Mouse (Mus musculus): ENCODE measurements around the gene Pcbp3.
A peak's percentile ranks its signal among the peaks of the same experiment; 100 is the strongest.
"Not testable (repeated sequence)": the region's sequence is repeated elsewhere in the genome, so short reads cannot be mapped to it uniquely, and the experiment has no call there.

Pcbp3 gene

DNA sequence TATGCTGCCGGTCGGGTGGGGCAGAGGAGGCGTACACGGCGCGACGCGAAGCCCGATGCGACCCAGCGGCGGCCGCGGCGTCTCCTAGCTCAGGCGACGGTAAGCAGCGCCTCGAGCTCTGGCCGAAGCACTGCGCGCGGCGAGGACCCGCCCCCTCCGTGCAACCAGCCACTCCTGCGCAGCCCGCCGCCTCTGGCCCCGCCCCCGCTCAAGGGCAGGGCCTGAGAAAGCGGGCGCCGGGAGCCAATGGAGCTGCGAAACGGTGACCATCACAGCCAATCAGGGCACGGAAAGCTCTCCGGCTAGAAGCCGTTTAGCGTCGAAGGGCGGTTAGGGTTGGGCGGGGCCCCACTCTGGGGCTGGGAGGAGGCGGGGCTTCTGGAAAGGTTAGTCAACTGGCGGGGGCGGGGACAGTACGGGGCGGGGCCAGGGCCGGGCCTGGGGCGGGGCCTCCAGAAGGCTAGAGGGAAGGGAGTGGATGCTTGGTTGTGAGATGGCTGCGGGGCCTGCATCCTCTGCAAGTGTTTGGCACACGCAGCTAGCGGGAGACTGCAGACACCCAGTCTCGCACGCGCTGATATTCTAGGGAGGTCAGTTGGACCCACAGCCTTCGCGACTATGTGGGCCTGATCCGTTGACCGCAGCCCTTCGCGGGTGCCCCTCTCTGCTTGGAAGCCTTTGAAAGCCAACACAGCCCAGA is at the start of gene Pcbp3:
TSS of gene Pcbp3 (minus strand) at position 98 of the 700 bp plus-strand sequence.
- peak; percentile 98 to 99 for DNase-seq

DNA sequence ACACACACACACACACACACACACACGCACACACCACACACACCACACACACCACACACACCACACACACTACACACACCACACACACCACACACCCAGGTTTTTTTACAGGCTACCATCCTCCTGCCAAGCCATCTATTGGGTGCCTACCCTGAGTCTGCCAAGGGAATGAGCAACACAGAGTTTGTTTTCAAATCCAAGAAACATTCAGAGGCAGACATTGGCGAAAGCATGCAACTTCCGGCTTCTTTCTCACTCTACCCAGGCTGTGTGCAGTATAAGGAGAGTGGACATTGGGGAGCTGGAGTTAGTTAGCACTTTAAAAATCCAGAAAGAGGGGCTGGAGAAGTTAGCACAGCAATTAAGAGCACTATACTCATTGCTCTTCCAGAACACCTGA is 47.0 kb upstream of the Pcbp3 start:
- no peak for DNase-seq

DNA sequence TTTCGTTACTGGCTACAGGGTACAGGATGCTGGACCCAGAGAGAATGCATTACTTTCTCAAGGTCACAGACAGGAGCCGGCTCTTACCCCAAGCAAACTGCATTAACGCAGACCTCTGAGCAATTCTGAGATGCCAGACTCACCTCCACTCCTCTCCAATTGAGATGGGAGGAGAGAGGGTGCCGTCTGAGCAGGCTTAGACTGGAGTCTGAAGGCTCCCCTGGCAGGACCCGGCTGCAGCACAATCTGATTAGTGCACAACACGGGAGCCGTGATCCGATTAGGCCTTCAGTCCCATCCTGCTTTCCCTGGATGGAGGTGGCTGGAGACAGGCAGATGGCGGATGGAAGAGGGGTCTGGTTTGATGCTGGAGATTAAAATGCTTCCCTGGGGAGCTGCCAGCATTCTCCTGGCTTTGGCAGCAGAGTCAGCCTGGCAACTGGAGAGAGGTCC is 46.4 kb upstream of the Pcbp3 start:
- peak; percentile 65 to 72 for DNase-seq

DNA sequence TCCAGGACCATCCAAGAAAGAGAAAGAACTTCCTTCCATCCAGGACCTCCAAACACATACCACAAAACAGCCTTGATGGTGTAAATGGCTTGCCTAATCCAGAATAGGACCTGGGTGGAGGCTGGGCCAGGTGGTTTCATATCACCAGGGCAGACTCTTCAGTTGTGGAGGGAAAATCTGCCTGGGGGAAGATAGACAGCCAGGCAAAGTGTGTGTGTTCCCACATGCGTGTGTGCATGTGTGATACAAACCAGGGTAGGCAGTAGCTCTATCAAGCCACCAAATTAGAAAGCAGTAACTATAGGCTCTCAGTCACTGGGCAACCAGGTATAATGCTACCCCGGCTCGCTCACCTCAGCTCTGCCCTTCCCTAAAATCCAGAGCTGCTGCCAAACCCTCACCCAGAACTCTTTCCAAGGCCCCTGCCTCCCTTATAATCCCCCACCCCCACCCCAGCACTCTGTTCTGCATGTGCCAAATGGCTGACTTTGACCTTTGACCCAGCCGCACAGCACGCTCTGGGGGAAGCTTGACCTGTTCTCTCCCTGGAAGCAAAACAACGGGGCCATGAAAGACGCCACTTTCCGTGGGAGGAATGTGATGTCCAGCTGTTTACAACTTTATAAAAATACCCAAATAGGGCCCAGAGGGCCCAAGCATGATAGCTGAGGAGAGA is 45.9 kb upstream of the Pcbp3 start:
- peak; percentile 69 to 70 for DNase-seq

DNA sequence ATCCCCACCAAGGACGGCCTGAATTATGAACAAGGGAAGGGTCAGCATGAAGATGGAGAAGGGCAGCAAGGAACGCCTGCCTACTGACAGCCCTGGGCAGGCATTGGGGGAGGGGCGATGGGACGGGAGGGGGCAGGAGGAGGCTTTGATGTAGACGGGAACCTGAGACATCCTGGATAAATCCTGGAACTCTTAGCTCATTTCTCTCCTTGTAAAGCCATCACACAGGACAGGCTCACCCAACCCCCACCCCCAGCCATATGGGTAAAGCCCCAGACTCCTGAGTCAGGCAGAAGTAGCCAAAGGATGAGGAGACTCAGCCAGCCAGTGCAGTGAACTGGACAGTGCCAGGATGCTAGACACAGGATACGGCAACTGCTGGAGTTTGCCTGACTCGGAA is 43.2 kb upstream of the Pcbp3 start:
- DNase-seq = no peak

DNA sequence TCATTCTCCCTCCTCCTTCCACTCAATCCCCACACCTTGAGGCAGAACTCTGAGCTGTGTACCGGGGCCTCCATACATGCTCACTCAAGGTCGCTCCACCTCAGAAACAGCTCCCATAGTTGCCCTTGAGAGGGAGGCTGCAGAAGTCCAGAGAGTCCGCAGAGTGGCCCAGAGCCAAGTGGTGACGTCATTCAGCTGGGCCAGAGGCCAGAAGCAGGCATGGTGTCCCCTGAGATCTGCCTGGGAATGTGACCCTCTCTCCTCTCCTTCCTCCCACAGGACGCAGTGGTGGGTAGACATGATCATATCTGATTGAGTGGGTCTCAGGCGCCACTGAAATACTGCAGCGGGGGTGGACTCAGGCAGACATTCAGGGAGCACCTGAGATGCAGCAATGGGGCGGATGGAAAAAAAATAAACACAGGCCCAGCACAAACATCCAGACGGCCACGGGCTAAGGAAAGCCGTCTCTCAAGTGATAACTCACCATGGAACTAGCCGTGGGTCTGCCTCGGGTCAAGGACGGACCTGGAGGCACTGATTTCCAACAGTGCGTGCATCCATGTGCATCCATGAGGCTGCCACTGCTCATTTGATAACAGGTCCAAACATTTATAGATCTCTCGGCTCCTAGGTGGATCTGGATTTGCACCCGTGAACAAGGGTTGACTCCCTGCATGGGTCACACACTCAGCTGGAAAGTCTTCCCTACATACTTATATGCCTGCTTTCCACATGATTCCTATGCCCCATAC is 36.2 kb upstream of the Pcbp3 start:
- peak; percentile 89 to 92 for DNase-seq

DNA sequence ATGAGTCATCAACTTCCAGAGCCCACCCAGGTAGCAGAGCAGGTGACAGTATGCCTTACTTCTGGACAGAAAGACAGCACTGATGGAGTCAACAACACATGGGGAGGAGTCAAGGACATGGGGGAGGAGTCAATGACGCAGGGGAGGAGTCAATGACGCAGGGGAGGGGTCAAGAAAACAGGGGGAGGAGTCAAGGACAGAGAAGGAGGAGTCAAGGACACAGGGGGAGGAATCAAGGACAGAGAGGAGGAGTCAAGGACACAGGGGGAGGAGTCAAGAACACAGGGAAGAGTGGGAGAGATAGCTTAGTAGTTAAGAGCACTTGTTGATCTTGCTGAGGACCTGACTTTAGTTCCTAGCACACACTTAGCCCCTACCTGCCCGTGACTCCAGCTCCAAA is 30.8 kb upstream of the Pcbp3 start:
- no peak for DNase-seq

DNA sequence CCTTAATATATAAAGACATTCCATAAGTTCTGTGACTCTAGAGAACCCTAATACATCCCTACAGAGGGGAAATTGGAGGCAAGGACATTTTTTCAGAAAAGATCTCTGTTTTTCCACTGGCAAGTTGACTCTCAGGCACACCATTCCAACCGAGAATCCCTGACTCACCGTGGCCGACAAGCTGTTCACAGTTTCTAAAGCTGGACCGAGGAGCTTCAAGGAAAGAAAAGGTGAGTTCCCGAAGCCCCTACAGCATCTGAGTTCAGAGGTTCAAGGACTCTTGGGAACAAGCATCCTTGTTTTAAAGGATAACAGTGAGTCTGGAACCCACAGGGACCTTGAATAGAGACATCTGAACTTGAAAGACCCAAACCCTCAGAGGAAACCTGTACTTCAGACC is 26.9 kb upstream of the Pcbp3 start:
- DNase-seq = no peak

DNA sequence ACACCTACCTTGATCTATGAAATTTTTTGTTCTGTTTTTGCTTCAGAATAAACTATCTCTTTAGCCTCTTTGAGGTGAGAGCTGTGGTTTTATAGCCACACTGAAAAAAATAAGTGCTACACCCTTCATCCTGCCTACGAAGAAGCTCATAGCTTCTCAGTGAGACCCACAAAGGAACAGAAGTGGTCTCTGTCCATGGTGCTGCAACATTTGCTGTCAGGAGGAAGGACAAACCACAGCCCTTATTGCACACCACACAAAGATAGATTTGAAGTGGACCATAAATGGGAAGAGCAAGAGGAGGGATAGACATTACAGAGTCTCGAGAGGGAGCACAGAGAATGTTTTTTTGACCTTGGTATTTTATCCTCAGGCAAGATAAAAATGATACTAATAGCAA is 16.4 kb upstream of the Pcbp3 start:
- DNase-seq = no peak

DNA sequence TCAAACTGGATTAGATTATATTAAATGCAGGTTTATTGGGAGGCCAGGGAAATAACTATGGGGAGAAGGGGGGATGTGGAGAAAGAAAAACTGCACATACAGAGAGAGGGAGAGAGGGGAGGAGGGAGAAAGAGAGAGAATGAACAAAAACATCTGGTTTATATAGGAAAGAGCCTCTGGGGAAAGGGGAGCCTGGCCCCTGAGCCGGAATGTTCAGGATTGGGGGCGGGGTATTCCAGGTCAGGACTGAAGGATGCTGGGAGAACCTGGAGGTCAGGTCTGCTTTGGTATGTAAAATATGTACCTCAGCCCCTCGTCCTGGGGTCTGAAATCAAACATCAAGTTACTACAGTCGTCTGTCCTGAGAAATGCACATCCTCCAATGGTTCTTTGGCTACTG is 15.0 kb upstream of the Pcbp3 start:
- DNase-seq = no peak

DNA sequence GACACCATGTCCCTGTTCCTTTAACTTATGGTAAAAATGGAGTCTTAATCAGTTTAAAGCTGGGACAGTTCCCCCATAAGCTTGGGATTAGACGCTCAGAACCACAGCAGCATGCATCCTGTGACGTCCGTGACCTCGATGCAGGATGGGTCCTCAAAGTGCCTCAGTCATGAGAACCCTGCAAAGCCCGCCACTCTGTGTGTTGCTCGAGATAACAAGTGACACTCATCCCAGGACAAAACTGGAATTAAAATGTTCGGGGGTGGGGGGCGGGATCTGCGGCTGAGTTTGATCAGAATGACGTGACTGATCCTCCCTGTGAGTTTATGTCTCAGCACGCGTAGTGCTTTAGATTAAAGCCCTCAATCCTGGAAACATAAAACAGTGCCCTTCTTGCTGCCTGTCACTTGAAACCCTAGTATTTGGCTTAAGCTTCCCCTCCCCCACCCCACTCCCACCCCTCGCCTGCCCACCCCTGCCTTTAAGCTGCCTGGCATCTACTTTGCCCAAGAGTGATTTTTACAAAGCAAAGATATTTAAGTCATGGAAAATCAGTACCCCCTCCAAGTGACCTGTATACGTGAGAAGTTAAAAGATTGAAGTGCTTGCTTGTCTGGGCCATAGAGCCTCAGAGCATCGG is 12.2 kb upstream of the Pcbp3 start:
- DNase-seq = no peak

DNA sequence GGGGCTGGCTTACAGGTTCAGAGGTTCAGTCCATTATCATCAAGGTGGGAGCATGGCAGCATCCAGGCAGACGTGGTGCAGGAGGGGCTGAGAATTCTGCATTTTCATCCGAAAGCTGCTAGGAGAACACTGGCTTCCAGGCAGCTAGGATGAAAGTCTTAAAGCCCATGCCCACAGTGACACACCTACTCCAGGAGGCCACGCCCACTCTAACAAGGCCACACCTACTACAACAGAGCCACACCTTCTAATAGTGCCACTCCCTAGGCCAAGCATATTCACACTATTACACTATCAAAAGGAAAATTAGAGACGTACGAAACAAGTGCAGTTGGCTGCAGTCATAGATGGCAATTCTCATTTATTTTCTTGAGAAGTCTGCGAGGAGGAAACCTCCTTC is 10.6 kb upstream of the Pcbp3 start:
- not testable (repeated sequence) for DNase-seq

DNA sequence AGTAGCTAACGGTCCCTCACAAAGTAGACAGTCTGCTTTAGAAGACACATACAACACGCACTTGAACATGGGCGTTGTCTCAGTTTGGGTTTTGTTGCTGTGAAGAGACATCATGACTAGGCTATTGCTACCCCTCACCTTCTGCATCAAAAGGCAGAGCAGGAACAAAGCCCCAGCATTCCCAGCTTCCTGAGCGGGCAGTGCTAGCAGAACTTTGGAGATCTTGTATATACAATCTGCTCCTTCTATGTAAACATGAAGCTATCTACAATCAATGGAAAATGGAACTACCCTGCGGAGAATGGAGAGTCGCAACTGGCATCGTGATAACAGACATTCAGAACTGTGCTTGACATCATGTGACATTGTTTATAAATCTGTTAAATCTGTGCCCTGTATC is 9.3 kb upstream of the Pcbp3 start:
- DNase-seq = no peak

DNA sequence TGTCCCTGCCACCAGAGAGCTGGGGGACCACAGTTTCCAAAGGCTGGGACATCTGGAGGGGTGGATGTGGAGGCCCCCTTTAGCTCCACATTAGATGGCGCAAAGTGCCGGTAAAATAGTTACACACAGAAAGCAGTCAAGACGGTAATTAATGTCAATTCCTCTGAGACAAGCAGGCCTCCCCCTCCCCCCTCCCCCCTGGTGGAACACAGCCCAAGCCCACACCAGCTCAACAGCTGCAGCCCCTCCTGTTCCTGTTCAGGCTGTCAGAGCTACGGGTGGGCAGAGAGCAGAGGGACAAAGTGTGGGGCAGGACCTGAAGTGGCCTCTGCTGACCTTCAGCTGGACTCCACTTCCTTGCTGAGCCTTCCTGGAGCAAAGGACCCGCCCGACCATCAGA is 2.7 kb upstream of the Pcbp3 start:
- no peak for DNase-seq

DNA sequence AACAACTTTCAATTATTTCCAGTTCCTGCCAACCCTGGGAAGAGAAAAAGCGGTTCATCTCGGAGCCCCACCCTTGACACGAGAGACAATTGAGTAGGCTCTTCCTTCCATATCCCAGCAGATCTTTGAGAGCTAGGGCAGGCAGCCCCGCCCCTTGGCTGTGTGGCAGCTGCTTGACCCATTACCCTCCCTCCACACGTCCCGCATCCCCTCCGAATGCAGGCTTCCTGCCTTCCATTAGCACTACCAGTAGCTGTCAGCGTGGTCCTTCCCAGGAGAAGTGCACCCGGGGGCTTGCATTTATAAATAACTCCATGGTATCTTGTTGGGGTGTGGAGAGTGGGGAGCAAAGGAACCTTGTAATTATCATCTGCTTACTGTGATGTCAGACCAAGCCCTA is 2.3 kb upstream of the Pcbp3 start:
- peak; percentile 23 for DNase-seq

DNA sequence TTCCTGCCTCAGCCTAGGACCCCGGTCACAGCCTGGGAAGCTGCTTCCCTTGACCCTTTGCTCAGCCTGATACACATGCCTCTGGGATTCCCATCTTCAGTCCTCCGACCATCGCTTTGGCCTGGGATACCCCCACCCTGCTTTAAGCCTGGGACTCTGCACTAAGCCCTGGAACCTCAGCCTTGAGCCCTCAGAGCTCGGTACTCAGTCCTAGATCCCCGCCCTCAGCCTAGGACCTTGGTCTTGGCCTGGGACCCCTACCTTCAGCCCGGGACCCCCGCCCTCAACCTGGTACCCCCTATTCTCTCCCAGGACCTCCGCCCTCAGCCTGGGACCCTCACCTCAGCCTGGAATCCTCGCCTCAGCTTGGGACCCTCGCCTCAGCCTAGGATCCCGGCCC is 531 bp downstream of the Pcbp3 start:
- no peak for DNase-seq

DNA sequence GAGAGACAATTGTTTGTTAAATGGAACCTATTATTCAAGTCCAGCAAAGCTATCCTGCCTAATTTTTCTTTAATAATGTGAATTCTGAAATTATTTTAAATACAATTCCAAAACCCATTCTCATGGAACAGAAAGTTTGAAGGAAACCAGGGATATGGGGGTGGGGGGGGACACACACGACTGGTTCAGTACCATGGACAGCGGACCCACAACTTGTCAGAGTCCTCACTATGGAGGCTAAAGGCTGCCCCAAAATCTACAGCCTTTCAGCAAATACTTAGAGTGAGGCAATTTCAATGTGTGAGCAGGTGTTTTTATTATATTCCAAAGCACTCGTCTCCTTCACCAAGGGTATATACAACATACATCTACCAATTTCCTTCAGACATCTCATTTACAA is 3.5 kb downstream of the Pcbp3 start:
- DNase-seq = no peak

DNA sequence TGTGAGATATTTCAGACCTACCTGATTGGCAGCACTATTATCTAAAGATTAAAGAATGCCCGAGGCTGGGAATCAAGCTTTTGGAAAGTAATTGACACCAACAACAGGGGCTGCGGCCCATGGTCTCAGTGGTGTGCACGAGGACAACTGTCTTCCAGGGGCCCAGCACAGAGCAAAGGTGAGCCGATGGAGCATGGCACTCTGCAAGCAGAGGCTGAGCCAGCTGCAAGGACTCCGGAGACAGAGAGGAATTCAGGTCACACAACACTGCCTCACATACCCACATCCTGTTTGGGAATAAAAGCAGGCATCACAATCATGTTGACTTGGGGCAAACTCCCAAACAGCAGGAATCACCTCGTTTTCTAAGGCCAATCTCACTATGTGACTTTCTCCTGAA is 5.5 kb downstream of the Pcbp3 start:
- DNase-seq = no peak

DNA sequence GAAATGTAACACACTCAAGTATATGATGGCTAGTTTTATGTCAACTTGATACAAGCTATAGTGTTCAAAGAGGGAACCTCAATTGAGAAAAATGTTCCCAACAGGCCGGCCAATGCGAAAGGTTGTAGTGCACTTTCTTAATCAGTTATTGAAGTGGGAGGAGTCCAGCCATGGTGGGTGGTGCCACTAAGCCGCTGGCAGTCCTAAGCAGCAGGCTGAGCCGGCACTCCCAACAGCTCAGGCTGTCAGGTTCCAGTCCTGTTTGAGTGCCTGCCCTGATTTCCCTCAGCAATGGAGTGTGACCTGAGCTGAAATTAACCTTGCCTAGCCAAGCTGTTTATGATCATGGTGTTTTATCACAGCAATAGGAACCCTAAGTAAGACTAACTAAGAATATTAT is 20.6 kb downstream of the Pcbp3 start:
- peak; percentile 50 to 71 for DNase-seq

DNA sequence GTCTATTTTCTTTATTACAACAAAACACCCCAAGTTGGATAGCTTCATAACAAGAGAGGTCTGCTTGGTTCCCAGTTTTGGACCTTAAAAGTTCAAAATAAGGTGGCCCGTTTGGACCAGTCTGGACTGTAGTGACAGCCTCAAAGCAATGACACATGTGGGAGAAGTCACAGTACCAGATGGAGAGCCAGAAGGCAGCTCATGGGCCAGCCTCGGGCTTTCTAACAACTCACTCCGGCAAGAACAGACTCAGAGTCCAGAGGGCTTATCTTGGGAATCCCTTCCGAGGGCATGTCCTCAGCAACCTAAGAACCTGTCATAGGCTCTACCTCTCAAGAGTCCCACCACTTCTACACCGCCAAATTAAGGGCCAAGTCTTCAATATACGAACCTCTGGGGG is 24.9 kb downstream of the Pcbp3 start:
- no peak for DNase-seq

DNA sequence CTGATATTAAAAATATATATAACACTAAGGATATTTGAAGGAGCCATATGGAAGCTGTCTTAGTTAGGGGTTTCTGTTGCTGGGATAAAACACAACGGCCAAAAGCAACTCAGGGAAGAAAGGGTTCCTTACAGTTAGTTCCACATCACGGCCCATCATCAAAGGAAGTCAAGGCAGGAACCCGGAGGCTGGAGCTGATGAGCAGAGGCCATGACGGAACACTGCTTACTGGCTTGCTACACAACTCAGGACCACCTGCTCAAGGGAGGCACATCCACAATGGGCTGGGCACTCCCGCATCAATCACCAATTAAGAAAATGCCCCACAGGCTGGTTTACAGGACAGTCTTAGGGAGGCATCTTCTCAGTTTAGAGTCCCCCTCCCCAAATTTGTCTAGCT is 26.9 kb downstream of the Pcbp3 start:
- DNase-seq = no peak

DNA sequence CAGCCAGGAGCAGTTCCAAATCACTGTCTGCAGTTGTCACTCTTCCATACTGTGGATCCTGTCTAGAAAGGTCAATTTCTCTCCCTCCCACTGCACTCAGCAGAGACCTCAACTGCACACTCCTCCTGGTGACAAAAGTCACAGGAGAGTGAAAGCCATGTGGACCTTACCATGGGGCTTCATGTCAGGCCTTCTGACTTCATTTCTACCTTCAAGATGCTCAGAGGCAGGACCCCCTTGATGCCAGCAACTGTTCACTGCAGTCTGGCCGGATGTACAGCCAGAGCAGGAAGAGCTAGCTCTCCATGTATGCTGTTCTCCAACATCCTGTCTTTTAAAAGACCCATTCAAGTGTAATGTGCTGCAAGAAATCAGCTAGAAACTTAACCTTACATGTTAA is 29.9 kb downstream of the Pcbp3 start:
- DNase-seq = no peak

DNA sequence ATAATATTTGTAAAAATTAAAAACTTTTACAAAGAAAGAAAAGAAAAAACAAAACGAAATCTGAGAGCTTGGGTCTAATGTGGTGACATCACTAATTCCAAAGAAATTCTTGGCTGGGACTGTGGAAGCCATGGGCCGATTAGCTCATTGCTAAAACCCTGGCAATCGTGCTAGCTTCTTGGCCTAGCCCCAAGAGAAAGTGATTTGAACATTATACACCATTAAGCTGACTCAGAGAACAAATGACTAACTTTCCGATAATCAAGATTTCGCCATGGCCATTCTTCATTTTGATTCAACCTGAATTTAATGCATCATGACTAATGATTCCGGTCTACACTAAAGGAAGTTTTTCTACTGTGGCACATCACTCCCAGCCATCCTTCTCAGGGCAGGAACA is 30.6 kb downstream of the Pcbp3 start:
- peak; percentile 26 to 52 for DNase-seq

DNA sequence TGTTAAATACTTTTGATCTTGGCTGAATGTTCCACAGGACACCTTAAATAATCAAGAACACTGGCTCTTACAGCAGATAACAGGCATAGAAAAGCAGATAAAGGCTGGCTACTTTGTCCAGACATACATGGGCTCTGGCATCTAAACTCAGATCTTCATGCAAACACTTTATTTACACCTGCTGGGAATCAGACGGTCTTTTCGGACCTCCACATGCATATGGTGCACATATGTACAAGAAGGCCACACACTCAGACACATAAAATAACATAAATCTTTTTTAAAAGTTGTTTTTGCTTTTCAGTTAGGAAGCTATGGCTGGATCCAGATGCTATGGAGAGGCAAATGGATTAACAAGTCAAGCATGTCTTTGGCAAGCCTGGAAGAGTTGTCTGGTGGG is 37.2 kb downstream of the Pcbp3 start:
- no peak for DNase-seq
